Mouse (Mus musculus): Measurements from ENCODE around the gene Nepro.

- TF ChIP-seq CTCF (IDR thresholded peaks at IDR 0.05; ENCODE audit: extremely low read depth, insufficient read depth, low read length) (no peak), POLR2A (IDR thresholded peaks at IDR 0.05; ENCODE audit: extremely low read depth, insufficient read depth, low read length) (no peak)
Measured at GRCm38 (mm10) chr16:44679503-44679971, 44.6 kb upstream of the Nepro start.
